Mouse (Mus musculus) midbrain, embryonic 11.5 days (tissue): ENCODE measurements around the gene Mdk. TPM values are rescaled to one million over a fixed set of nuclear protein-coding genes. Genes with fewer than 3 reads are reported as not detected.

Experiments
- ATAC-seq: fragments of 200-750 bp; cut with Nextera tagmentation; 2 replicates; pipeline ENCODE4 v1.8.0; 2017; ENCODE audit warnings: moderate TSS enrichment, moderate library complexity; ENCODE audit not compliant: low FRiP score
- DNase-seq: peaks from one replicate; pipeline ENCODE4 v3.0.0; 2015; ENCODE audit warnings: low spot score; ENCODE audit errors: missing footprints
- H3K27ac ChIP-seq: fragments of 300-500 bp; sonication (generic); 2 replicates; pipeline ENCODE4 v1.5.1; 2014; ENCODE audit warnings: low read depth, low read length
- H3K27me3 ChIP-seq: fragments of 300-500 bp; sonication (generic); 2 replicates; pipeline ENCODE4 v1.6.1; 2014; ENCODE audit warnings: mild to moderate bottlenecking, low read length, moderate library complexity, mixed read lengths; ENCODE audit not compliant: control insufficient read depth, insufficient read depth
- H3K36me3 ChIP-seq: fragments of 300-500 bp; sonication (generic); 2 replicates; pipeline ENCODE4 v1.6.1; 2014; ENCODE audit warnings: mild to moderate bottlenecking, low read length, moderate library complexity, mixed read lengths; ENCODE audit not compliant: control insufficient read depth, insufficient read depth
- H3K4me1 ChIP-seq: fragments of 300-500 bp; sonication (generic); 2 replicates; pipeline ENCODE4 v1.6.1; 2014; ENCODE audit warnings: low read length; ENCODE audit not compliant: control insufficient read depth, insufficient read depth
- H3K4me2 ChIP-seq: fragments of 300-500 bp; sonication (generic); 2 replicates; pipeline ENCODE4 v1.6.1; 2014; ENCODE audit warnings: mild to moderate bottlenecking, moderate library complexity
- H3K4me3 ChIP-seq: fragments of 300-500 bp; sonication (generic); 2 replicates; pipeline ENCODE4 v1.5.1; 2014; ENCODE audit warnings: low read depth, low read length
- H3K9ac ChIP-seq: fragments of 300-500 bp; sonication (generic); 2 replicates; pipeline ENCODE4 v1.6.1; 2014; ENCODE audit warnings: low read length
- H3K9me3 ChIP-seq: fragments of 300-500 bp; sonication (generic); 2 replicates; pipeline ENCODE4 v1.6.1; 2016; ENCODE audit warnings: low read length; ENCODE audit not compliant: control insufficient read depth
- WGBS: fragments of 180-500 bp; shearing (Covaris S2); extraction: QIAGEN DNeasy Blood & Tissue Kit; methylation state at CpG from one replicate; pipeline ENCODE4 v1.1.7; 2014; 5-methylcytosine and 5-hydroxymethylcytosine counted together
- polyA plus RNA-seq: library from polyadenylated mRNA; unstranded; fragments of >200 nt; fragmentation: Nextera tagmentation; extraction: Ambion mirVana; gene quantifications from 2 replicates; pipeline ENCODE4 v1.2.1, GENCODE M21; 2014

Gene Mdk
- polyA plus RNA-seq, 1 experiment from 2014 or later, result 968 TPM

DNA sequence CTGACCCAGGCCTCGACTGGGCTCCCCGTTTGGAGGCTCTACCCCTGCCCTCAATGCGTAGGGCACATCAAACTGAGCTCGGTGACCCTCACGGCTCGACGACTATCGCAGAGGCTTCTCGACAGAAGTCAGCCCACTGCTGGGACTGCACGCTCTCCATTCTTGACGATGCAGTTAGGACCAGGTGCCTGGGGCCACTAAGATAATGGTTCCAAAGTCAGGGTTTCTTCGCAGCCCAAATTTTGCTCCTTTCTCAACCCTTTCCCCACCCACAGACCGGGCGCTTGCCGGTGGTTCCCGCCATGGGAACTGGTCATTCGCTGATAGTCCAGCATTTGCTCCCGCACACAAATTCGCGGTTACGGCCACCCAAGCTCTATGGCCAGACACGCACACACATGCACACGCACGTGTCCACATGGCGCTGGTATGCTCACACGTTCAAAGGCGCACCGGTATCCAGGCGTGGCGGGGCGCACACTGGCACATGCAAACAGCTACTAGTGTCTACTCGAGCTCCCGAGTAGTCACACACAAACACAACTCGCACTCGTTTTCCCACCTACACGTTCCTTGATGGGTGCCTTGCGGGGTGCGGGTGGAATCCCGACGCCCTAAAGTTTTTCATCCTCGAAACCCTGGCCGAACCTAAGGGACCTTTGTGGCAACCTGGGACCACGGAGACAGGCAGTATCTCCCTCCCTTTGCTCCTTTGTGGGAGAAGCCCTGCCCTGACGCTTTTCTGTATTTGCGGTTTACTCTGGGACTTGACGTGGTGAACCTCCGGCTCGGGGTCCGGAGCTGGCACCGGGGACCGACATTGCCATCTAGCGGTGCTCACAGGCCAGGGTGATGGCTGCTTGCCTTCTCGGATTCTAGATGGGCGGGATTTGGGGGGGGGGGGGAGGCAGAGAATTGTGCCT is 8.4 kb downstream of the Mdk start:
- Histone ChIP-seq H3K27ac (no peak overlapping the region), H3K9me3 (no peaks in the 10 kb centered on the region), H3K9ac (peak overlapping the region; percentile 20; the same call in 1 of the 2 replicates), H3K27me3 (peaks cover 42% of the 10 kb centered on the region), H3K36me3 (no peaks in the 10 kb centered on the region), H3K4me1 (peaks cover 17% of the 10 kb centered on the region), H3K4me2 (peak overlapping the region; percentile 40), H3K4me3 (peak overlapping the region; percentile 56; the same call in 1 of the 2 replicates)
- DNase-seq (peak; percentile 95), ATAC-seq (no peak; the same call in 1 of the 2 replicates)
- 4% methylated on average over 54 of the region's 54 CpGs for WGBS

DNA sequence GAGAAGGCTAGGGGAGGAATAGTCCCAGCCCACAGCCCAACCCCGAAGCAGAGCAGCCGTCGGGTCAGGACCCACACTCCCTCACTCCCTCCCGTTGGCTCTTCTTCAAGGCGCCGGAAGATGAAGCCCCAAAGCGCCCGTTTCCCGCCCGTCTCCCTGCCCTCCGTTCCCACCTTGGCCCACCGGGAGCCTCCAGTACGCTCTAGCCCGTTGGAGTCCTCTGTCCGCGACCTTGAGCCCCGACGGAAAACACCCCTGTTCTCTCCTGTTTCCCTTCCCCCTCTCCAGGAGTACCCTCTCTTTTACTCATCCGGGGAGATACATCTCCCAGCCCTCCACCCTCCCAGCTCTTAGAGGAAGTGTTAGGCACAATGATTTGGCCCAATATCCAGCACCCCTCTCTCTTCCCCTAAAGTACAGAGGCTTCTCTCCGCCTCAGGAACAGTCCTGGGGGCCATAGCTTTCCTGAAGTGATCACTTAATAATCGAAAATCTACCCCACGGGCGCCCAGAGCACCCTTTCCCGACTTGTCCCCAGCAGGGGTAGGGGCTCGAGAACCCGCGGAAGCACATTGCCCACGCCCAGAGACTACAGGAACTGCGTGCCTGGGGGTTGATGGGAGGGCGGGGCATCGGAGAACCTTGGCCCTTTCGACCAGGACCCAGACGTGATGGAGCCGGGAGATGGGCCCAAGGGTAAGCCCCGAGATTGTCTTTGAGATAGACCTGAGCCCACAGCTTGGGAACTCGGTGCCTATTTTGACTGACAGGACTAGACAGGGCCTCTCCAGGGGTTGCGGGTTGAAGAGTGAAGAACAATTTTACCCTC is 9.3 kb downstream of the Mdk start:
- Histone ChIP-seq H3K27ac (no peak overlapping the region), H3K36me3 (peaks cover 7% of the 10 kb centered on the region; the same call in 1 of the 2 replicates), H3K4me2 (peak overlapping the region; percentile 88), H3K4me1 (peaks cover 15% of the 10 kb centered on the region), H3K4me3 (peak overlapping the region; percentile 56), H3K27me3 (peaks cover 42% of the 10 kb centered on the region), H3K9ac (no peak overlapping the region), H3K9me3 (no peaks in the 10 kb centered on the region)
- ATAC-seq (no peak; the same call in 1 of the 2 replicates), DNase-seq (peak; percentile 94)
- 2% methylated on average over 37 of the region's 37 CpGs for WGBS

DNA sequence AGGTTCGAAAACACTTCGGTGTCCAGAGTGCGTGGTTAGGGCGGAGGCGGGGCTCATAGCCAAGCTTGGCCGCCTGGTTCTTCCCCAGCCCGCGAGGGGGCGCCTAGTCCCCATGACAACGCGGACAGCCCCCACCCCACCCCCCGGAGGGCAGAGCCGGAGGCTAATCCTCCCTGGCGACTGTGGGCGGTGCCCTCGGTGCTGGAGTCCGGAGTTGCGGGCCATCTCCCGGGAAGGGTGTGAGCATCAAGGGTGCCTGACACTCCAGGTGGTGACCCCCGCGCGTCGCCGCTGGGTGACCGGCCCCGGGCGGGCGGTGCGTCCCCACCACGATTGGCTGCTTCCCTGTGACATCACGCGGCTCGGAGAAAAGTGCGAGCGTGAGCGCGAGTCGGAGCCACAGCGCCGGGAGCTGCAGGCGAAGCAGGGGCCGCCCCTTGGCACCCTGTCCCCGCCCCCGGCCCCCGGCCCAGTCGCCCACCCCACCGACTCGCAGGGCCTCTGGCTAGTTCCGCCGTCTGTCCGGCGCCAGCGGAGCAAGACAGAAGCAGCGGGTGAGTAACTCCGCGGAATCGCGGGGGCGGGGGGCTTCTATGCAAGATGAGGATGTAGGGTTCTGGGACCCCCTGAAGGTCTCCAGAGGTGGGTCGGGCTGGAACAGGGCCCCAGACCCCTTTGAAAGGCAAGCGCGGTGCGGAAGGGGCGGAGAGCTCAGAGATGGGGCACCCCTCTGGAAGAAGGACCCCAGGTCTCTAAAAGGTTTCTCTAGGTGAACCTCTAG is 10.1 kb downstream of the Mdk start:
- Histone ChIP-seq H3K36me3 (peaks cover 7% of the 10 kb centered on the region; the same call in 1 of the 2 replicates), H3K9me3 (no peaks in the 10 kb centered on the region), H3K27me3 (peaks cover 42% of the 10 kb centered on the region), H3K4me2 (peak overlapping the region; percentile 88), H3K27ac (no peak overlapping the region), H3K9ac (peak overlapping the region; percentile 47), H3K4me1 (peaks cover 15% of the 10 kb centered on the region), H3K4me3 (peak overlapping the region; percentile 56)
- WGBS, result 1% methylated on average over 64 of the region's 64 CpGs
- ATAC-seq (peak; percentile 82), DNase-seq (peak; percentile 97)

DNA sequence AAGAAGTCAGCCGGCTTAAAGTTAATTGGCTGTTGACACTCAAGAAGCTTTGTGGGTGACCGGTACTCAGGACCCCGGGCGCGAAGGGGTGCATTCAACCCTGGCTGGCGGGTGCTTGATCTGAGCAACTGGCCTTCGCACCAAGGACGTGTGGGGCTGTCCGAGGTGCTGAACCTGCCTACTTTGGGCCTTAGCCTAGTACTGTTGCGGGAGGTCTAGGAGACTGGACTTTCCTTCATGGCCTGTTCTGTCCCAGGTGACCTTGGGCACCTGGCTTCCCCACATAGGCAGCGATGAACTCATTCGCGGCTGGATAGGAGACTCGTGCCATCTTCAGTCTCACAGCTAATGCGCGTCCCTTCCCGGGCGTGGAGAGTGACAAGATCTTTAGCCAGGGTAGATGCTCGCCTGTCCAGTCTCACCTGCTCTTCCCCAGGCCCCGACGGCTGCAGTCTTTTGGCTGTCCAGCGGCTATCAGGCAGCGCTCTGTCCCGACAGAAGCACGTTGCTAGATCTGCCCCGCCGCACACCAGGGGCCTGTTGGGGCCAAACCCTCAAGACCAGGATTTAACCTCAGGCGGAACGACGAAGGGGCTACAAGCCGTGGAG is 10.8 kb downstream of the Mdk start:
- H3K4me3 ChIP-seq, result peak overlapping the region; percentile 56

DNA sequence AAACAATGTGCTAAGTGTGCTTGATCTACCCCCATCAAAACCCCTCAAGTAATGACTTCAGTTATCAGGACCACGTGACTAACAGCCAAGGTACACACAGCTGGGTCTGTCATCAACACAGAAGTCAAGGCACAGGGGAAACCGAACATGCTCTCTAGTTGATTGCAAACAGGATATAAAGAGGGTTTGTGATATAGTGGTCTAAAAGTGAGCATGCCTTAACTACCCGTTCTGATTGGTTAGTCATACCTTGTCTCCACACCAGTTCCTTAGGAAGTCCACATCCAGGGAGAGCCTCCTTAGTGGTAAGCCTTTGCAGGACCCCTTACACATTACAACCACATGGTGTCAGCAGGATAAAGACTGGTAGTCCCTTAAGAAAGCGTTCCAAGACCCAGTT is 12.0 kb downstream of the Mdk start:
- Histone ChIP-seq H3K27me3 (peaks cover 42% of the 10 kb centered on the region), H3K36me3 (peaks cover 13% of the 10 kb centered on the region; the same call in 1 of the 2 replicates), H3K9ac (no peak overlapping the region), H3K4me2 (no peak overlapping the region), H3K4me1 (peaks cover 15% of the 10 kb centered on the region), H3K27ac (no peak overlapping the region), H3K4me3 (no peak overlapping the region), H3K9me3 (no peaks in the 10 kb centered on the region)
- ATAC-seq, result no peak
- 77% methylated on average over 4 of the region's 4 CpGs for WGBS
- DNase-seq, result peak; percentile 87

More for the DNA sequence above, 10.8 kb downstream of the Mdk start:
- peaks cover 42% of the 10 kb centered on the region for H3K27me3 ChIP-seq
- no peak overlapping the region for H3K27ac ChIP-seq
- 5% methylated on average over 31 of the region's 31 CpGs for WGBS
- DNase-seq, result no peak
- no peak overlapping the region for H3K9ac ChIP-seq
- H3K4me1 ChIP-seq, result peaks cover 15% of the 10 kb centered on the region
- no peaks in the 10 kb centered on the region for H3K9me3 ChIP-seq
- H3K4me2 ChIP-seq, result peak overlapping the region; percentile 88
- peak; percentile 23 for ATAC-seq
- peaks cover 7% of the 10 kb centered on the region; the same call in 1 of the 2 replicates for H3K36me3 ChIP-seq

DNA sequence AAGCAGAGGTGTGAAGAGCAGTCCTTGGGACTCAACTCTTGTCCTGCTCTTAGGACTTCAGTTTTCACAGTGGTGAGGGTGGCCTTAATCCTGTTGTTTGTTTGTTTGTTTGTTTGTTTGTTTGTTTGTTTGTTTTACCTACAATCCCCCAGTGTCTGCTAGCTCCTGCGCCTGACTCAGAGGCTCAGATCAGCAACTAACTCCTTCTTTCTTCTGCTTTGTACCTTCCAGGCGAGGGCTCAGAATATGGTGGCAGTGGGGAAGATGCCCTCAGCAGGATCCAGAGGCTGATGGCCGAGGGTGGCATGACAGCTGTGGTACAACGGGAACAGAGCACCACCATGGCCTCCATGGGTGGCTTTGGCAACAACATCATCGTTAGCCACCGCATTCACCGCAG is 15.0 kb downstream of the Mdk start:
- peaks cover 17% of the 10 kb centered on the region; the same call in 1 of the 2 replicates for H3K36me3 ChIP-seq
- peaks cover under 1% of the 10 kb centered on the region for H3K4me1 ChIP-seq
- WGBS, result 85% methylated on average over 7 of the region's 7 CpGs
- no peak overlapping the region for H3K4me2 ChIP-seq
- ATAC-seq, result no peak
- DNase-seq, result peak; percentile 59
- H3K4me3 ChIP-seq, result no peak overlapping the region
- H3K27me3 ChIP-seq, result peaks cover 16% of the 10 kb centered on the region
- H3K9ac ChIP-seq, result no peak overlapping the region
- H3K27ac ChIP-seq, result no peak overlapping the region
- no peaks in the 10 kb centered on the region for H3K9me3 ChIP-seq

DNA sequence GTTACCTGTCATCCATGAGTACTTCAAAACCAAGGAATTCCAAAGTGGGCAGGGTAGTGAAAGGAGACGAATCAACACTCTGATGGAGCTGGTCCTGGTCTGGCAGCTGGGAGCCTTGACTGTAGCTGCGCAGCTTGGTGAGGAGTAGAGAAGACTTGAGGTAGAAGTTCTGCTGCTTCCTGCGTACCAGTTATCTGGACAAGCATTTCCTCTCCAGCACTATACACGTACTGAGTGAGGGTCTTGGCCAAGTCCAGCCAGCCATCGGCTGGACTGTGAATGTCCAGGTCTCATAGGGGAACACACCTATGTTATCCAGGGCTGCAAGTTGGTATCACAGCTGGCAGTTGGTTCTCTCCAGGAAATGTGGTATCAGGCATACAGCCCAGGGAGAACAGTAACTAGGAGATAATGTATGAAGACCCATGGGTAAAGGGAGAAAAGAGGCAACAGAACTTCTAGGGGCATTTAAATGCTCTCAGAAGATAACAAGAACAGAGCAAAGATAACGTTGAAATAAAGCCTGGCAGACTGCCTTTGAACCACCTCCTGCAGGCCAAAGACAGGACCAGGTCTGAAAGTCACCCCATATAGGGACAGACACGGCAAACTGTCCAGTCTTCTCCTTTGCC is 15.6 kb downstream of the Mdk start:
- Histone ChIP-seq H3K27ac (no peak overlapping the region), H3K9ac (no peak overlapping the region), H3K9me3 (no peaks in the 10 kb centered on the region), H3K36me3 (peaks cover 22% of the 10 kb centered on the region), H3K27me3 (peaks cover 12% of the 10 kb centered on the region), H3K4me2 (no peak overlapping the region), H3K4me3 (no peak overlapping the region), H3K4me1 (no peaks in the 10 kb centered on the region)
- peak; percentile 68 for DNase-seq
- WGBS, result 87% methylated on average over 7 of the region's 7 CpGs
- ATAC-seq, result no peak
